Mouse (Mus musculus) layer of hippocampus, postnatal 10 days (tissue): Measurements from ENCODE around the gene Fezf2. TPM values are rescaled to one million over a fixed set of nuclear protein-coding genes. Genes with fewer than 3 reads are reported as not detected.

Experiments
- DNase-seq, 2 experiments: peaks; one replicate each; pipeline ENCODE4 v3.0.0; 2021; ENCODE audit warnings: low spot score in 2 of 2
- total RNA-seq, 2 experiments: library from RNA; stranded (reverse); gene quantifications; 2 replicates each; pipeline ENCODE4 v1.2.3; 2021

The Fezf2 gene
- total RNA-seq, 2 experiments from 2014 or later = 50.1 to 50.7 TPM

DNA sequence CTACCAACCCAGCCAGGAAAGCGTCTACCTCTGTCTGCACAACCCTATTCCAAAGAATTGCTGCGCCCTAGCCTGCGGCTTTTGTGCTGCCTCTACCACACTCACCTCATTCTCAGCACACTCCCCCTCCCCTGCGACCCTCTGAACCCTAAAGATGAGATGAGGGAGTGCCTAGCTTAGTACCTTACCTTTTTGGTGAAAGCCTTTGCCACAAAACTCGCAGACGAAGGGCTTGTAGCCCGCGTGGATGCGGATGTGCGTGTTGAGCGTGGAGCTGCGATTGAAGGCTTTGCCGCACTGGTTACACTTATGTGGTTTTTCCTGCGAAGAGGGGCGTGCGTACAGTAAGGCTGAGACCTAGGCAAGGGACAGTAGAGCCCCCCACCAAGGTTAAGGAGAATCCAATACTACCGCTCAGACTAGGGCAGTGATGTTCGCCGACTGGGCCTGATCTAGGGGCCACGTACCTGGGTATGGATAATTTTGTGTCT is 4.5 kb downstream of the Fezf2 start:
- DNase-seq = peak; percentile 52 to 59

- DNase-seq = peak; percentile 49 to 53
Observed at GRCm38 (mm10) chr14:12342458-12343131, 5.4 kb downstream of the Fezf2 start.

- DNase-seq = peak in 1 of 2 experiments; percentile 35
Observed at GRCm38 (mm10) chr14:12341789-12342457, 6.1 kb downstream of the Fezf2 start.

- DNase-seq = peak; percentile 61 to 67
Observed at GRCm38 (mm10) chr14:12341075-12341788, 6.8 kb downstream of the Fezf2 start.

- DNase-seq = peak; percentile 42 to 49
Observed at GRCm38 (mm10) chr14:12340238-12341074, 7.5 kb downstream of the Fezf2 start.

DNA sequence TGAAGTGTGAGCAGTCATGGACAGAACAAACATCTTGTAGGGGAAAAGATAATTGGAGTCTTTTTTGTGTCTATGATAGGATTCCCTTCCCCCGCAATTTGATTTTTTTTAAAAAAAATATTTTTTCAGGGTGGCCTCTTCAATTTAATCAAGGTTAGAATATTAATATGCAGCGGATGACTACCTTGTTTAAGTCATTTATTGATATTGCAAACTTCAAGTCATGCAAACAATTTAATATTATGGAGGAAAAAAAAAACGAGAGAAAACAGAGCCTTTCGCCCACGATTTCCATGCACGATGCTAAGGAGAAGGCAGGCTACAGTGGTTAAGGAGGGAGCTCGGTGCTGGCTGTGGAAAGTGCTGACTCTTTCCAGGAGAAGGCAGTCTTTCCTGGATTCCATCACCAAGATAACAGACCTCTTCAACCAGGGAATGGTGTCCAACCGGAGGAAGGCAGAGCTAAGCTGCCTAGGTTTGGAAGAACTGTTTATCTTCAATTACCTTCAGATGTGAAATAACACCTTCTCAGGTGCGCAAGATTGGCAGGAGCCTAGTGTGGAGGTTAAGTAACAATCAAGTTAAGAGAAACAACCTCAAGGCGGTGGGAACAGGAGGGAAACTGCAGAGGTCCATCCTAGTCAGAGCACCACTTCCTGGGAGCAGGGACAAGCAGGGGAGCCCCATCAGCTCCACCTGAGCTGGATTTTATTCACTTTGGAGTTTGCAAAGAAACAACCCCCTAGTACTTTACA is 9.0 kb downstream of the Fezf2 start:
- no peak for DNase-seq

- peak; percentile 49 to 50 for DNase-seq
Observed at GRCm38 (mm10) chr14:12337998-12338809, 9.8 kb downstream of the Fezf2 start.

DNA sequence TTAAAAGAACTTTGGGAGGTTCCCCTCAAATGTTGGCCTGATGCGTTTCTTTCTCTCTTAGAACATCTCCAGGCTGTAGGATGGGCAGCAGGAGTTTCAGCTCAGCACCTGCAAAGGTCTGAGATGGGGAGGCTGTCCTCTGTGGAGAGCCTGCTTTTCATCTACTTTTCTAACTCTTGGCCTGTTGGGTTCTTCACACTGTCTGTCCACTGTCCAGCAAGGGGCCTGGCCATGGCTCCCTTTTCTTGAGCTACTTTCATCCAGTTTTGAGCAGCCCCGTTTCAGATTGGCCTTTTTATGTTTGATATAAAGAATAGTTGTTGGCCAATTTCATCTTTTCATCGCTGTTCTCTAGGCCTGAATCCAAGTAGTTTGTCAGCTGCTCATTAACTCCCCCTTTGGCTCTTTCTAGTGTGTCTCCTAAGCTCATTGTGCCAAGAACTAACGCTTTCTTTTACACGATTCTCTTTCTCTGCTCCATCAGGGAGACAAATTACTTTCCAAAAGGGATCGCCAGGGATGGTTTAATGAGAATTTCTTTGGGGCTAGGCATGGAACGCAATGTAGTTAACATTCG is 10.5 kb downstream of the Fezf2 start:
- peak in 1 of 2 experiments; percentile 46 for DNase-seq

- DNase-seq = peak; percentile 45 to 60
Observed at GRCm38 (mm10) chr14:12334925-12335324, 13.1 kb downstream of the Fezf2 start.

DNA sequence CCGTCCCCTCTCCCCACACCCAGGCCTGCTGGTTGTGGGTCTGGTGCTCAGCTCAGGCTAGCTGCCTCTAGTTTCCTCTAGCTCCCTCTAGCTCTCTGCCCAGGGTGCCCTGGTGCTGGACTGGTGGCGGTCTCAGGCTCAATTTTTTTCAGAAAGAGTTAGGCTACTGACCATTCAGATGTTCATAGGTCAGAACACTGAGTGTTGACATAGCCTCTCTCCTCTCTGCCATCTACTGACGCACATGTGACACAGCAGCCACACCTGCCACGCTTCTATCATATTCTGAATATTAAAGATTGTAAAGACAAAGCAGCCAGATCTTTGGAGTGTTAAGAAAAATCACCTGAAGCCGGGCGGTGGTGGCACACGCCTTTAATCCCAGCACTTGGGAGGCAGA is 14.4 kb downstream of the Fezf2 start:
- no peak for DNase-seq

DNA sequence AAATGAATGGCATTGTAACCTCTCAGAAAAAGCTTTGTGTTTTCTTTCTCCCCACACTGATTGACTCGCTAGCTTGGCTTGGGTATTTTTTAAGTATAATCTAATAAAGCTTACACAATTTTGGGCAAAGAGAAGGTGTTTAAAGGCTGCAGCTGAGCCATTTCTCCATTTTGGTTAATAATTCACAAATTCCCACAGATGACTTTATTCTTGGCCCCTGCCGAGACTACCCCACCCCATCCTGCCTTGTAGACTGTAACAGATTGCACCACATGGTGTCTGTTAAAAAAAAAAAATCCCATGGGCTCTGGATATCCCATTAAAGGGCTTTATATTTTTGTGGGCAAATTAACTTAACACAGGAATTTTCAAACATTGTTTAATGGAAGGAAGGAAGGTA is 44.9 kb downstream of the Fezf2 start:
- no peak for DNase-seq

GRCm38 (mm10) chr14:12300677-12301076 is 47.3 kb downstream of the Fezf2 start:
- peak; percentile 55 to 58 for DNase-seq

- DNase-seq = no peak
Observed at GRCm38 (mm10) chr14:12300275-12300674, 47.7 kb downstream of the Fezf2 start.

DNA sequence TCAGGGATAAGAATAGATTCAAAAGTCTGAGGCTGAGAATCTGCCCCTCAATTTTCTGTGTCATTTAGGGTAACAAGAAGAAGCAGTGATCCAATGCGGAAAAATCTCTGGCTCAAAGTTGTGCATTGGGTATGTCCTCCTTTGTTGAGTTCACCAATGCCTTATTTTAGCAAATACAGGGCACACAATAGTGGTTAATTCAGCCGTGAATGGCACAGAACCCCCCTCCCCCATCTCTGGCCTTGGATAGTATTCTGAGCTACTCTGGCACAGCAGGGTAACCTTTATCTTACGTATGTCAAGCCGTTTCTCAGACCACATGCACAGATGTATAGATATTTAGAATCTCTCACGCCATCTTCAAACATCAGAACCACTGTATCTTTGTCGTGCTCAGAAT is 48.3 kb downstream of the Fezf2 start:
- no peak for DNase-seq

DNA sequence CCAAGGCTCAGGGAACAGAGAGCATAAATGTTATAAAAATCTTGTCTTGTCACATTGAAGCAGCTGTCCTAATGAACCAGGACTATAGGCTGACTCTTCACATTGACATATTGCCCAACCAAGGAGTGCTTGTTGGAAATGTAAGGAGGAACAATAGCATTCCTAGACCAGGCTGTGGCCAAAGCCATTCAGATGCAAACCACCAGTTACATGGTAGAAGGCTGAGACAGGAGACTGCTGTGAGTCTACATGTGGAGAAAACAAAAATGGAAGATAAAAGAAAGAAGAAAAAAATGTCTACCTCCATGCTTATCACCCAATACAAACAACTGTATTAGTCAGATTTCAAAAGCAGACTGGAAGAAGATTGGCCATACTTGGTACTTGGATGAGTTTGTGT is 48.8 kb downstream of the Fezf2 start:
- no peak for DNase-seq

DNA sequence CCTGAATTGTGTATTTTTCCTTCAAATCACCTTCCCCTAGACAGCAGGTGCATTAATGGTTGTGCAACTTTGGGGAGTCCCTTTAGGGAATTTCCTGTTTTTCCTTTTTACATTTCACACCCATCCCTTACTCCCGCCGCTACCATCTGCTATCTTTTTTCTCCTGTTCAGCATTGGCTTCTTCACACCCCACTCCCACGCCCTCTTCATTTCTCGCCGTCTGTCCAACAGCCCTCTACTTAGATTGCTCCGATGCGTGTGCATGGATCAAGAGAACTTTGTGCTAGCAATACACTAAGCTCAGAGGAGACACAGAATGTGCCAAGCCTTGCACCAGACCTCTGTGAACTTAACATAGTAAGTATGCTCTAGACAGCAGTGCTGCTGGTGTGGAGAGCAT is 51.6 kb downstream of the Fezf2 start:
- peak; percentile 17 to 35 for DNase-seq
